26 mouse cellular contexts compared by ENCODE assay signal in the genomic region with DNA sequence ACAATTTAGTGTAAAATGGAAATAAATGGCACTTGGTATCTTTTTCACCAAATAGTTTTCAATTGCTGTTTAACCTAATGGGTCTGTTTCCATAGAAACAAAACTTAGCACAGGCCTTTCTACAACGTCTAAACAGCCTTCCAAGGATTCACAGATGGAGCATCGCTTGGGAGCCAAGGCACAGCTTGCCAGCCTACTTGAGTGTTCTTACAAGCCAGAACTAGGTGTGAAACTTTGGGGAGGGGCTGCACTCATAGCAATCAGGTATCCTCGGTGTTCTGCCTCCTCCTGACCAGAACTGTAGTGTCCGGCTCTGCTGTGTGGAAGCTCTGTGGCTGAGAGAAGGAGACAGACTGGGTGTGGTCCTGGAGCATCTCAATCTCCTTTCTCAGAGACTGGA.
DNase-seq lines count a peak whose midpoint lies in the region; ATAC-seq and TF ChIP-seq lines count a peak whose summit lies in the region.
"Had no signal": no experiment of that assay in that cellular context is flagged by ENCODE, and none has a peak within 500 bp of the region (broad histone marks: within the 10 kb centered on the region; RNA-seq: fewer than 3 reads in every experiment).

No protein-coding gene starts in this region.

- TF ChIP-seq CTCF in forebrain, postnatal 0 days (IDR thresholded peaks at IDR 0.05; ENCODE audit: low read depth): no peak

- intact Hi-C loops in left cerebral cortex, postnatal 14 days (cut with DNase I): no loop called here

- H3K27ac ChIP-seq in forebrain, postnatal 0 days (ENCODE audit: low read depth, low read length): no peak overlapping the region
- H3K27ac ChIP-seq: embryonic facial prominence, embryonic 12.5 days; gastrocnemius, adult 2 months; hindbrain, embryonic 15.5 days; limb, embryonic 15.5 days; liver, embryonic 14.5 days; neural tube, embryonic 13.5 days had no signal

- H3K9me3 ChIP-seq in forebrain, postnatal 0 days (ENCODE audit: low read length): no peaks in the 10 kb centered on the region
- H3K9me3 ChIP-seq: embryonic facial prominence, embryonic 12.5 days; hindbrain, embryonic 15.5 days; limb, embryonic 15.5 days; neural tube, embryonic 13.5 days had no signal

- DNase-seq in cerebellum, postnatal 10 days: peak; percentile 34 to 60
- DNase-seq in cerebellum, postnatal 36 days: no peak
- DNase-seq in left cerebral cortex, postnatal 14 days (ENCODE audit: low spot score in 2 of 2): peak; percentile 14 to 38
- DNase-seq in left cerebral cortex, adult 11 months (ENCODE audit: low spot score): no peak
- DNase-seq in forebrain, postnatal 0 days: peak; percentile 82
- DNase-seq in layer of hippocampus, postnatal 14 days (ENCODE audit: low spot score in 2 of 2): peak; percentile 31 to 59
- DNase-seq in gastrocnemius, postnatal 25 days: no peak
- no peak for DNase-seq in frontal cortex, postnatal 36 days (ENCODE audit: low spot score in 2 of 2)
- DNase-seq: adrenal gland, postnatal 10 days; cerebellum, adult 9-11 months; gastrocnemius, adult 2 months; heart, adult 11 months; kidney, adult 8-10 months; kidney, postnatal 10 days; lung, embryonic 14.5 days; lung, postnatal 36 days; midbrain, embryonic 14.5 days; retina, postnatal 1 day; thymus, adult 2 months had no signal

- H3K4me1 ChIP-seq in forebrain, postnatal 0 days (ENCODE audit: insufficient read depth): no peaks in the 10 kb centered on the region
- H3K4me1 ChIP-seq: embryonic facial prominence, embryonic 12.5 days; hindbrain, embryonic 15.5 days; limb, embryonic 15.5 days; neural tube, embryonic 13.5 days had no signal

- H3K4me3 ChIP-seq in forebrain, postnatal 0 days (ENCODE audit: low read depth, low read length): no peak overlapping the region
- H3K4me3 ChIP-seq: embryonic facial prominence, embryonic 12.5 days; gastrocnemius, adult 2 months; hindbrain, embryonic 15.5 days; limb, embryonic 15.5 days; neural tube, embryonic 13.5 days had no signal

- H3K4me2 ChIP-seq in forebrain, postnatal 0 days (ENCODE audit: low read depth): no peak overlapping the region
- H3K4me2 ChIP-seq: embryonic facial prominence, embryonic 12.5 days; heart, embryonic 11.5 days; hindbrain, embryonic 15.5 days; limb, embryonic 15.5 days; lung, embryonic 14.5 days; neural tube, embryonic 13.5 days had no signal

- H3K9ac ChIP-seq in forebrain, postnatal 0 days: no peak overlapping the region
- H3K9ac ChIP-seq: embryonic facial prominence, embryonic 12.5 days; hindbrain, embryonic 15.5 days; limb, embryonic 15.5 days; liver, embryonic 14.5 days; lung, embryonic 14.5 days; neural tube, embryonic 13.5 days had no signal

- ATAC-seq in forebrain, postnatal 0 days: peak; percentile 88
- ATAC-seq: activated CD4-positive, CD25-positive, alpha-beta regulatory T cell, adult 4 months had no signal

- H3K36me3 ChIP-seq in forebrain, postnatal 0 days (ENCODE audit: insufficient read depth): no peaks in the 10 kb centered on the region
- H3K36me3 ChIP-seq: embryonic facial prominence, embryonic 12.5 days; hindbrain, embryonic 15.5 days; limb, embryonic 15.5 days; neural tube, embryonic 13.5 days had no signal

- H3K27me3 ChIP-seq in forebrain, postnatal 0 days (ENCODE audit: insufficient read depth, low read length): no peaks in the 10 kb centered on the region
- H3K27me3 ChIP-seq: embryonic facial prominence, embryonic 12.5 days; hindbrain, embryonic 15.5 days; limb, embryonic 15.5 days; neural tube, embryonic 13.5 days had no signal

- 48% methylated on average over 4 of the region's 4 CpGs for WGBS in forebrain, postnatal 0 days

Comparison
In these comparisons a context has a peak if more than half of its experiments do, and no peak if none do; other contexts are left out.
1. DNase-seq: peak in cerebellum, postnatal 10 days (2 of 2), left cerebral cortex, postnatal 14 days (2 of 2), forebrain, postnatal 0 days (single experiment) and layer of hippocampus, postnatal 14 days (2 of 2); none in cerebellum, postnatal 36 days (0 of 2), left cerebral cortex, adult 11 months (single experiment), gastrocnemius, postnatal 25 days (single experiment) and frontal cortex, postnatal 36 days (0 of 2).